Comparison of ENCODE assay signal across 8 mouse cellular contexts in the genomic region with DNA sequence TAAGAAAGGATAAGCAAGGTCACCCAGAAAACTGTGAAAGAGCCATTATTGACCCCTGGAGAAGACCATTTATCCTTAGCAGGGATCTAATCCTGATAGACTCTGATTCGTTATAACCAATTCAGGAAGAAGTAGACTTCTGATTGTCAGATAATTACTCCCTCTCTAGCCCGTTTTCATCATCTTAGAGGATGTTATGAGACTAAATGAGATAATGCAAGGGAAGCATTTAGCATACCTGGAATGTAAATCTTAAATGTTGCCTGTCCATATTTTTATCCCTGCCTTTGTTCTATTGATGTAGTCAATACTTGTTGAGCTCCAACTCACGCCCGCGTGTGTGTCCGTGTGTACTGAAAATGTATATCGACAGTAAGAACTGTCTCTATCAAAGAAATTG. TPM values are rescaled to one million over a fixed set of nuclear protein-coding genes. Genes with fewer than 3 reads are reported as not detected.
A peak's percentile ranks its signal among the peaks of the same experiment; 100 is the strongest.
DNase-seq lines count a peak whose midpoint lies in the region; ATAC-seq and TF ChIP-seq lines count a peak whose summit lies in the region.
"Had no signal": no experiment of that assay in that cellular context is flagged by ENCODE, and none has a peak within 500 bp of the region (broad histone marks: within the 10 kb centered on the region; RNA-seq: fewer than 3 reads in every experiment).

No protein-coding gene starts in this region.

- H3K4me3 ChIP-seq in lung, embryonic 15.5 days: peak overlapping the region; percentile 68
- H3K4me3 ChIP-seq in embryonic facial prominence, embryonic 15.5 days (replicated peaks): peak overlapping the region; percentile 58
- peak overlapping the region; percentile 67 for H3K4me3 ChIP-seq in intestine, postnatal 0 days (ENCODE audit: low read depth, low read length)
- H3K4me3 ChIP-seq in olfactory bulb, adult 2 months (ENCODE audit: insufficient read depth, low read depth, low read length): peak overlapping the region; percentile 78

- no peak for TF ChIP-seq POLR2A in olfactory bulb, adult 2 months (IDR thresholded peaks at IDR 0.05; ENCODE audit: insufficient read depth, low read depth, low read length)

- 37% methylated on average over 7 of the region's 7 CpGs for WGBS in lung, embryonic 15.5 days
- WGBS in embryonic facial prominence, embryonic 15.5 days: 37% methylated on average over 7 of the region's 7 CpGs
- 25% methylated on average over 7 of the region's 7 CpGs for WGBS in intestine, postnatal 0 days
- 33% methylated on average over 7 of the region's 7 CpGs for WGBS in olfactory bulb, adult 2 months

- H3K9me3 ChIP-seq in lung, embryonic 15.5 days: no peaks in the 10 kb centered on the region
- no peaks in the 10 kb centered on the region for H3K9me3 ChIP-seq in embryonic facial prominence, embryonic 15.5 days (replicated peaks)
- H3K9me3 ChIP-seq in intestine, postnatal 0 days (ENCODE audit: control insufficient read depth): no peaks in the 10 kb centered on the region

- no peak for ATAC-seq in lung, embryonic 15.5 days (ENCODE audit: borderline replicate concordance, extremely low read depth, low FRiP score, low TSS enrichment)
- ATAC-seq in embryonic facial prominence, embryonic 15.5 days (ENCODE audit: insufficient number of reproducible peaks, low FRiP score, low TSS enrichment, low read depth): no peak
- ATAC-seq in intestine, postnatal 0 days: no peak

- no peaks in the 10 kb centered on the region for H3K27me3 ChIP-seq in lung, embryonic 15.5 days
- no peaks in the 10 kb centered on the region for H3K27me3 ChIP-seq in embryonic facial prominence, embryonic 15.5 days
- no peaks in the 10 kb centered on the region for H3K27me3 ChIP-seq in intestine, postnatal 0 days (replicated peaks; ENCODE audit: control insufficient read depth, insufficient read depth, low read length)

- H3K4me1 ChIP-seq in lung, embryonic 15.5 days: peaks cover 6% of the 10 kb centered on the region; the same call in 1 of the 2 replicates
- H3K4me1 ChIP-seq in embryonic facial prominence, embryonic 15.5 days: peaks cover 12% of the 10 kb centered on the region; the same call in 1 of the 2 replicates
- 0 out of 2 replicates have a peak, but pooled peaks cover 2% of the 10 kb centered on the region for H3K4me1 ChIP-seq in intestine, postnatal 0 days (replicated peaks; ENCODE audit: control insufficient read depth, insufficient read depth, low read length)
- no peaks in the 10 kb centered on the region for H3K4me1 ChIP-seq in olfactory bulb, adult 2 months (ENCODE audit: control insufficient read depth, insufficient read depth, low read length)

- TF ChIP-seq CTCF in intestine, postnatal 0 days (IDR thresholded peaks at IDR 0.05; ENCODE audit: low read depth): no peak
- no peak for TF ChIP-seq CTCF in olfactory bulb, adult 2 months (IDR thresholded peaks at IDR 0.05; ENCODE audit: insufficient read depth, low read depth, low read length)

- no peak for DNase-seq in lung, postnatal 10 days
- no peak for DNase-seq in adrenal gland, adult 8-10 months
- DNase-seq in ovary, adult 18-20 months (ENCODE audit: low spot score): no peak

- peak overlapping the region; percentile 64 for H3K4me2 ChIP-seq in lung, embryonic 15.5 days
- H3K4me2 ChIP-seq in embryonic facial prominence, embryonic 15.5 days (replicated peaks): peak overlapping the region; percentile 56
- peak overlapping the region; percentile 82 for H3K4me2 ChIP-seq in intestine, postnatal 0 days (replicated peaks; ENCODE audit: low read depth)

- peak overlapping the region; percentile 88 for H3K27ac ChIP-seq in lung, embryonic 15.5 days
- peak overlapping the region; percentile 81 for H3K27ac ChIP-seq in embryonic facial prominence, embryonic 15.5 days (replicated peaks)
- H3K27ac ChIP-seq in intestine, postnatal 0 days (ENCODE audit: low read depth, low read length): peak overlapping the region; percentile 82
- H3K27ac ChIP-seq in olfactory bulb, adult 2 months (ENCODE audit: insufficient read depth, low read depth, low read length): peak overlapping the region; percentile 82

- H3K36me3 ChIP-seq in lung, embryonic 15.5 days: no peaks in the 10 kb centered on the region
- H3K36me3 ChIP-seq in embryonic facial prominence, embryonic 15.5 days: no peaks in the 10 kb centered on the region
- no peaks in the 10 kb centered on the region for H3K36me3 ChIP-seq in intestine, postnatal 0 days (ENCODE audit: control insufficient read depth, insufficient read depth)

- peak overlapping the region; percentile 85 for H3K9ac ChIP-seq in lung, embryonic 15.5 days
- peak overlapping the region; percentile 27 for H3K9ac ChIP-seq in embryonic facial prominence, embryonic 15.5 days
- peak overlapping the region; percentile 57 for H3K9ac ChIP-seq in intestine, postnatal 0 days (ENCODE audit: low read depth, low read length)

RNA-seq across cellular contexts. Expression of a gene that starts 0.6 kb away (rescaled TPM):
- polyA plus RNA-seq in lung, embryonic 15.5 days (2015; fragmentation: Nextera tagmentation; extraction: Ambion mirVana): 10.3 and 10.6 TPM in 2 replicates
- polyA plus RNA-seq in embryonic facial prominence, embryonic 15.5 days (2015; fragmentation: Nextera tagmentation; extraction: Ambion mirVana): 10.1 and 11.2 TPM in 2 replicates
- 18.0 and 19.8 TPM in 2 replicates for polyA plus RNA-seq in intestine, postnatal 0 days (2015; fragmentation: Nextera tagmentation; extraction: Ambion mirVana)
- polyA plus RNA-seq in olfactory bulb, adult 2 months (2012; ENCODE audit: insufficient read depth, insufficient read length, low replicate concordance, missing spikeins): not detected in 2 replicates
- 1 to 10 TPM; 7.5 to 9.5 (median 9.1) TPM for total RNA-seq in adrenal gland, adult 8-10 months (2022)

RNA-seq across cellular contexts. Expression of a gene that starts 31.4 kb away (rescaled TPM):
- 0.25 and 0.35 TPM in 2 replicates for polyA plus RNA-seq in lung, embryonic 15.5 days (2015; fragmentation: Nextera tagmentation; extraction: Ambion mirVana)
- 91.2 and 99.8 TPM in 2 replicates for polyA plus RNA-seq in embryonic facial prominence, embryonic 15.5 days (2015; fragmentation: Nextera tagmentation; extraction: Ambion mirVana)
- not detected in 2 replicates for polyA plus RNA-seq in intestine, postnatal 0 days (2015; fragmentation: Nextera tagmentation; extraction: Ambion mirVana)
- polyA plus RNA-seq in olfactory bulb, adult 2 months (2012; ENCODE audit: insufficient read depth, insufficient read length, low replicate concordance, missing spikeins): not detected in 2 replicates
- not detected for total RNA-seq in adrenal gland, adult 8-10 months (2022)
- total RNA-seq: common myeloid progenitor, adult 5-6 weeks had no signal

RNA-seq across cellular contexts. Expression of a gene that starts 46.7 kb away (rescaled TPM):
- polyA plus RNA-seq in lung, embryonic 15.5 days (2015; fragmentation: Nextera tagmentation; extraction: Ambion mirVana): not detected in 2 replicates
- polyA plus RNA-seq in embryonic facial prominence, embryonic 15.5 days (2015; fragmentation: Nextera tagmentation; extraction: Ambion mirVana): not detected in 2 replicates
- not detected in 2 replicates for polyA plus RNA-seq in intestine, postnatal 0 days (2015; fragmentation: Nextera tagmentation; extraction: Ambion mirVana)
- polyA plus RNA-seq in olfactory bulb, adult 2 months (2012; ENCODE audit: insufficient read depth, insufficient read length, low replicate concordance, missing spikeins): not detected in 2 replicates
- not detected for total RNA-seq in adrenal gland, adult 8-10 months (2022)
- total RNA-seq: common myeloid progenitor, adult 5-6 weeks had no signal

RNA-seq across cellular contexts. Expression of a gene that starts 51.7 kb away (rescaled TPM):
- 0.45 and 1.1 TPM in 2 replicates for polyA plus RNA-seq in lung, embryonic 15.5 days (2015; fragmentation: Nextera tagmentation; extraction: Ambion mirVana)
- polyA plus RNA-seq in embryonic facial prominence, embryonic 15.5 days (2015; fragmentation: Nextera tagmentation; extraction: Ambion mirVana): 2.5 and 3.3 TPM in 2 replicates
- 0.65 and 0.87 TPM in 2 replicates for polyA plus RNA-seq in intestine, postnatal 0 days (2015; fragmentation: Nextera tagmentation; extraction: Ambion mirVana)
- polyA plus RNA-seq in olfactory bulb, adult 2 months (2012; ENCODE audit: insufficient read depth, insufficient read length, low replicate concordance, missing spikeins): not detected in 2 replicates
- total RNA-seq in adrenal gland, adult 8-10 months (2022): under 1 TPM; 0.35 to 0.71 (median 0.51) TPM
- total RNA-seq: common myeloid progenitor, adult 5-6 weeks had no signal

Comparison
In these comparisons a context has a peak if more than half of its experiments do, and no peak if none do; other contexts are left out.
1. H3K9ac ChIP-seq: peak in every context shown above with its lines; median percentile 85 in lung, embryonic 15.5 days; 57 in intestine, postnatal 0 days; 27 in embryonic facial prominence, embryonic 15.5 days.
2. RNA of a gene that starts 0.6 kb away (polyA plus RNA-seq): 18.0 to 19.8 TPM in intestine, postnatal 0 days, 10.1 to 11.2 TPM in embryonic facial prominence, embryonic 15.5 days and 10.3 to 10.6 TPM in lung, embryonic 15.5 days; not detected in olfactory bulb, adult 2 months; every median in the first group is over 10 times any median in the second.
3. RNA of a gene that starts 31.4 kb away (polyA plus RNA-seq): 91.2 to 99.8 TPM in embryonic facial prominence, embryonic 15.5 days; 0.25 to 0.35 TPM in lung, embryonic 15.5 days, not detected in intestine, postnatal 0 days and not detected in olfactory bulb, adult 2 months; every median in the first group is over 10 times any median in the second.
4. Peak in every context shown above with its lines, with median percentiles within 50 percentile points of each other: H3K27ac ChIP-seq, H3K4me2 ChIP-seq and H3K4me3 ChIP-seq.